Mouse (Mus musculus): Measurements from ENCODE around the gene Gabpa. TPM values are rescaled to one million over a fixed set of nuclear protein-coding genes. Genes with fewer than 3 reads are reported as not detected.

Gabpa gene
- total and polyA plus RNA-seq, 3 experiments = 44.3 to 82.8 (median 77.0) TPM

DNA sequence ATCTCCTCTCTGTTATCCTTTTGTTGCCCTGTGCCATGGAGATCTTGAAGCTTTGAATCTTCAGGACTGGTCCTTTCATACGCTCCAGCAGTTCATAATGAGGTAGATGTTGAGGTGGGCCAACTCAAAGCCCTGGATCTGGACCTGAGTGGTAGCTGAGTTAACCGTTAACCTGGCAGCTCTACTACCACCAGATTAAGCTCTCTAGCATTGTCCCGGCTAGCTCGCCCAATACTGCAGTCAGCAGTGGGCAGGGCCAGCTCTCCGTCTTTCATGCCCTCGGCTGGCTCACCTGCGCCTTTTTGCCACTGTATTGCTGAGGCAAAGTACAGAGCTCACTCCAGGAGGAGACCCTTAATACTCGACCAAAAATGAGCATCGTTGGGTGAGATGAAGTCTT lies 46.4 kb downstream of the Gabpa start:
- no peaks in the 10 kb centered on the region for H3K9me3 ChIP-seq (replicated peaks; ENCODE audit: low read length)
- dilution Hi-C loops (cut with MboI; ENCODE audit: extremely low pct_ligation_motif_present, extremely low pct_unique_long_range_greater_than_20kb, low sequenced_read_pairs) = no loop called here
- H3K27ac ChIP-seq (ENCODE audit: insufficient read depth, low read depth) = no peak overlapping the region
- DNase-seq (ENCODE audit: extremely low read depth) = no peak
- TF ChIP-seq TCF12 (IDR thresholded peaks at IDR 0.05; ENCODE audit: low read depth, low read length) (no peak), MEF2A (IDR thresholded peaks at IDR 0.05; ENCODE audit: borderline replicate concordance, low read depth, low read length) (no peak), MAX (IDR thresholded peaks at IDR 0.05; ENCODE audit: low read length) (no peak), TBP (conservative IDR thresholded peaks at IDR 0.05; ENCODE audit: low read depth, low read length) (no peak), POLR2A (IDR thresholded peaks at IDR 0.05; ENCODE audit: low read depth, low read length) (no peak), CHD2 (IDR thresholded peaks at IDR 0.05; ENCODE audit: low read length) (no peak), ELF1 (IDR thresholded peaks at IDR 0.05; ENCODE audit: low read depth, low read length) (no peak), SMC3 (IDR thresholded peaks at IDR 0.05; ENCODE audit: low read depth, low read length) (no peak), GABPA (IDR thresholded peaks at IDR 0.05; ENCODE audit: insufficient replicate concordance, low read depth, low read length) (no peak), E2F4 (IDR thresholded peaks at IDR 0.05; ENCODE audit: insufficient replicate concordance, low read depth, low read length) (no peak), UBTF (IDR thresholded peaks at IDR 0.05; ENCODE audit: low read depth, low read length) (no peak), HCFC1 (IDR thresholded peaks at IDR 0.05; ENCODE audit: low read depth, low read length) (no peak), NRF1 (IDR thresholded peaks at IDR 0.05; ENCODE audit: low read depth, low read length) (no peak), ETS1 (conservative IDR thresholded peaks at IDR 0.05; ENCODE audit: low read depth, low read length) (no peak), CTCF (conservative IDR thresholded peaks at IDR 0.05 in 1 of 2, IDR thresholded peaks at IDR 0.05 in 1 of 2; ENCODE audit: low read depth in 2 of 2, low read length in 2 of 2) (no peak), MAFK (IDR thresholded peaks at IDR 0.05; ENCODE audit: insufficient replicate concordance, low read length) (no peak), EP300 (IDR thresholded peaks at IDR 0.05; ENCODE audit: low read length) (no peak), ZC3H11A (IDR thresholded peaks at IDR 0.05; ENCODE audit: low read depth, low read length) (no peak), MYC (IDR thresholded peaks at IDR 0.05; ENCODE audit: low read depth, low read length) (no peak), NELFE (IDR thresholded peaks at IDR 0.05; ENCODE audit: low read depth, low read length) (no peak)
- no peak overlapping the region for H3K4me2 ChIP-seq (ENCODE audit: insufficient read depth, low read depth, poor library complexity, severe bottlenecking)
- H3K27me3 ChIP-seq (replicated peaks) = no peaks in the 10 kb centered on the region
- no peak overlapping the region for H3K9ac ChIP-seq (ENCODE audit: insufficient read depth, low read depth)
- no peaks in the 10 kb centered on the region for H3K36me3 ChIP-seq (replicated peaks in 1 of 2; ENCODE audit: control insufficient read depth in 1 of 2, insufficient read depth in 1 of 2, low read length in 1 of 2)
- in situ Hi-C loops (cut with MboI; ENCODE audit: low pct_ligation_motif_present, low pct_unique_long_range_greater_than_20kb, low sequenced_read_pairs) = loop anchor here (25.0 kb wide), 1 partner anchor 806 kb away; no protein-coding TSS in a partner anchor
- H3K4me1 ChIP-seq (ENCODE audit: control insufficient read depth in 1 of 2, insufficient read depth in 2 of 2) = peaks cover 0 to 6% of the 10 kb centered on the region in 2 experiments; a peak in 1 of 4 replicates
- H3K4me3 ChIP-seq (replicated peaks in 1 of 3; ENCODE audit: low read depth in 2 of 3, low read length in 2 of 3, poor library complexity in 1 of 3) = no peak overlapping the region
- H3K79me2 ChIP-seq (replicated peaks; ENCODE audit: control insufficient read depth, extremely low read depth, insufficient read depth, poor library complexity, severe bottlenecking) = no peaks in the 10 kb centered on the region

DNA sequence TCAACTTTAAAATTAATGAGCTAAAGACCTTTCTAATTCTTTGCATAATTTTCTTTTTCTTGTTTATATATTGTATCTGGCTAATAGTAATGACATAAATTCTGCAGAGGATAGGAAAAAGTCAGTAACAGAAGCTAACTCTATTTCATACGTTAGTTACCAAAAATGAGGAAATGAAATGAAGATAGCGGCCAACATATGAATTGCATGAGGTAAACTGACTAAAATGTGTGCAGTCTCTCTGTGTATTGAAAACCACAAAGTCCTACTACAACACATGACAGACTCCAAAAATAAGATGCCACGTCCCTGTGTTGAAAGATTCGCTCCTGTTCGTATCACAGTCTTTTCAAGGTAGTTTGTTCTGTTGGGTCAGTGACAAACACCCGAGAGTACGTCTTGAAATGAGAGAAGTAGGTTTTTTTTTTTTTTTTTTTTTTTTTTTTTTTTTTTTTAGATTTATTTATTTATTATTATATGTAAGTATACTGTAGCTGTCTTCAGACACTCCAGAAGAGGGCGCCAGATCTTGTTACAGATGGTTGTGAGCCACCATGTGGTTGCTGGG lies 47.1 kb downstream of the Gabpa start:
- H3K4me3 ChIP-seq (replicated peaks in 1 of 3; ENCODE audit: low read depth in 2 of 3, low read length in 2 of 3, poor library complexity in 1 of 3) = no peak overlapping the region
- no peak overlapping the region for H3K9ac ChIP-seq (ENCODE audit: insufficient read depth, low read depth)
- H3K27ac ChIP-seq (ENCODE audit: insufficient read depth, low read depth) = no peak overlapping the region
- dilution Hi-C loops (cut with MboI; ENCODE audit: extremely low pct_ligation_motif_present, extremely low pct_unique_long_range_greater_than_20kb, low sequenced_read_pairs) = no loop called here
- TF ChIP-seq CTCF (conservative IDR thresholded peaks at IDR 0.05 in 1 of 2, IDR thresholded peaks at IDR 0.05 in 1 of 2; ENCODE audit: low read depth in 2 of 2, low read length in 2 of 2) (peak in 1 of 2 experiments; percentile 1; a peak in 1 of 4 replicates), ZNF384 (IDR thresholded peaks at IDR 0.05; ENCODE audit: low read depth, low read length) (peak; percentile 86), IRF4 (IDR thresholded peaks at IDR 0.05; ENCODE audit: low read depth, low read length) (no peak), ETS1 (conservative IDR thresholded peaks at IDR 0.05; ENCODE audit: low read depth, low read length) (no peak), BHLHE40 (IDR thresholded peaks at IDR 0.05; ENCODE audit: low read depth, low read length) (peak; percentile 33; the same call in 1 of the 2 replicates), MEF2A (IDR thresholded peaks at IDR 0.05; ENCODE audit: borderline replicate concordance, low read depth, low read length) (peak; percentile 52; the same call in 1 of the 2 replicates), MAZ (IDR thresholded peaks at IDR 0.05; ENCODE audit: low read depth, low read length) (no peak), CHD1 (IDR thresholded peaks at IDR 0.05; ENCODE audit: low read depth, low read length) (no peak), EP300 (IDR thresholded peaks at IDR 0.05; ENCODE audit: low read length) (peak; percentile 74), MAX (IDR thresholded peaks at IDR 0.05; ENCODE audit: low read length) (no peak)
- no peaks in the 10 kb centered on the region for H3K79me2 ChIP-seq (replicated peaks; ENCODE audit: control insufficient read depth, extremely low read depth, insufficient read depth, poor library complexity, severe bottlenecking)
- in situ Hi-C loops (cut with MboI; ENCODE audit: low pct_ligation_motif_present, low pct_unique_long_range_greater_than_20kb, low sequenced_read_pairs) = loop anchor here (25.0 kb wide), 1 partner anchor 805 kb away; no protein-coding TSS in a partner anchor
- no peaks in the 10 kb centered on the region for H3K36me3 ChIP-seq (replicated peaks in 1 of 2; ENCODE audit: control insufficient read depth in 1 of 2, insufficient read depth in 1 of 2, low read length in 1 of 2)
- peak; percentile 54 for DNase-seq (ENCODE audit: extremely low read depth)
- no peaks in the 10 kb centered on the region for H3K27me3 ChIP-seq (replicated peaks)
- H3K4me1 ChIP-seq (ENCODE audit: control insufficient read depth in 1 of 2, insufficient read depth in 2 of 2) = peaks cover 0 to 6% of the 10 kb centered on the region in 2 experiments; a peak in 1 of 4 replicates
- no peak overlapping the region for H3K4me2 ChIP-seq (ENCODE audit: insufficient read depth, low read depth, poor library complexity, severe bottlenecking)
- no peaks in the 10 kb centered on the region for H3K9me3 ChIP-seq (replicated peaks; ENCODE audit: low read length)
